Mouse (Mus musculus) heart, adult 2 months (tissue): ENCODE measurements around the gene Spopl. TPM values are rescaled to one million over a fixed set of nuclear protein-coding genes. Genes with fewer than 3 reads are reported as not detected.

Experiments used
- DNase-seq, 2 experiments: peaks; one replicate each; pipeline ENCODE4 v3.0.0; 2021
- H3K27ac ChIP-seq: fragments of 200-600 bp; 2 replicates; pipeline ENCODE4 v1.8.1; 2022
- H3K27me3 ChIP-seq: fragments of 200-500 bp; 2 replicates; pipeline ENCODE4 v1.6.1; 2012; ENCODE audit warnings: mild to moderate bottlenecking, low read length, inconsistent platforms, mixed read lengths; ENCODE audit not compliant: control insufficient read depth, insufficient read depth
- H3K36me3 ChIP-seq: fragments of 200-500 bp; 2 replicates; pipeline ENCODE4 v1.6.1; 2012; ENCODE audit warnings: low read length, inconsistent platforms; ENCODE audit not compliant: control insufficient read depth, insufficient read depth
- H3K4me1 ChIP-seq: fragments of 200-500 bp; 2 replicates; pipeline ENCODE4 v1.6.1; 2011; ENCODE audit warnings: low read length; ENCODE audit not compliant: control insufficient read depth, insufficient read depth
- H3K4me3 ChIP-seq: fragments of 200-600 bp; 2 replicates; pipeline ENCODE4 v1.8.1; 2022
- H3K79me2 ChIP-seq: fragments of 200-500 bp; replicated peaks from 2 replicates; pipeline ENCODE4 v1.6.1; 2012; ENCODE audit warnings: mild to moderate bottlenecking, inconsistent platforms, low read length, moderate library complexity, mixed read lengths; ENCODE audit not compliant: control insufficient read depth, insufficient read depth
- H3K9ac ChIP-seq: fragments of 200-500 bp; 2 replicates; pipeline ENCODE4 v1.6.1; 2012; ENCODE audit warnings: low read depth, mild to moderate bottlenecking, control low read depth, inconsistent platforms, low read length, mixed read lengths
- CTCF ChIP-seq: fragments of 200-600 bp; IDR thresholded peaks from 2 replicates; pipeline ENCODE4 v1.8.1; 2022; ENCODE audit warnings: antibody characterized with exemption, mild to moderate bottlenecking, moderate library complexity
- EP300 ChIP-seq: fragments of 200-500 bp; IDR thresholded peaks from 2 replicates; pipeline ENCODE4 v1.6.1; 2011; ENCODE audit warnings: low read depth, low read length, control low read depth; ENCODE audit not compliant: insufficient read depth
- POLR2A ChIP-seq: fragments of 200-500 bp; IDR thresholded peaks from 2 replicates; pipeline ENCODE4 v1.6.1; 2011; ENCODE audit warnings: mild to moderate bottlenecking, low read depth, low read length, control low read depth; ENCODE audit not compliant: insufficient read depth
- WGBS: fragments of 180-500 bp; shearing (Covaris S2); methylation state at CpG from one replicate; pipeline ENCODE4 v1.1.7; 2018; 5-methylcytosine and 5-hydroxymethylcytosine counted together
- intact Hi-C: fragments of 180-260 bp; cut with DNase I; formaldehyde crosslinking; loops from one replicate; pipeline ENCODE4 v1.15.1; 2025
- polyA plus RNA-seq: library from polyadenylated mRNA; depleted of rRNA; stranded (reverse); fragments of >200 nt; gene quantifications from 2 replicates; pipeline ENCODE4 v1.2.3, GENCODE M21; 2012
- total RNA-seq, 2 experiments: library from RNA; stranded (reverse); gene quantifications; 2 replicates each; pipeline ENCODE4 v1.2.3; 2021

The Spopl gene
- total and polyA plus RNA-seq, 3 experiments: 1.7 to 14.7 (median 14.7) TPM

DNA sequence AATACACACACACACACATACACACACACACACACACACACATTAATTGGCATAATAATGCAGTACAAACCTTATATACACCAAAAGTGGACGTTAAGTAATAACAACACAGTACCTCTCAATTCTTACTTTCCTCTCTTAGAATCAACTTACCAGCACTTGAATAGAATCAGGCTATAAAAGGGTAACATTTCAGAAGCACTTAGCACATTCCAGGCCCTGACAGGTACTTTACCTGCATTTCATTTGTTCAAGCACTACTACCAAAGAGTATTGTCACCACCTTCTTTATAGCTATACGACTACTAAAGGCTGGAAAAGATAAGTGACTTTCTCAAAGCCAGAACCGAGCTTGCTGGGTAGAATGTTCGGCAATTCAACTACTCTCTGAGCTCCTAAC, 1.3 kb downstream of the Spopl start:
- 59% methylated on average over 4 of the region's 4 CpGs for WGBS
- intact Hi-C loops: no loop called here
- H3K9ac ChIP-seq: no peak overlapping the region

DNA sequence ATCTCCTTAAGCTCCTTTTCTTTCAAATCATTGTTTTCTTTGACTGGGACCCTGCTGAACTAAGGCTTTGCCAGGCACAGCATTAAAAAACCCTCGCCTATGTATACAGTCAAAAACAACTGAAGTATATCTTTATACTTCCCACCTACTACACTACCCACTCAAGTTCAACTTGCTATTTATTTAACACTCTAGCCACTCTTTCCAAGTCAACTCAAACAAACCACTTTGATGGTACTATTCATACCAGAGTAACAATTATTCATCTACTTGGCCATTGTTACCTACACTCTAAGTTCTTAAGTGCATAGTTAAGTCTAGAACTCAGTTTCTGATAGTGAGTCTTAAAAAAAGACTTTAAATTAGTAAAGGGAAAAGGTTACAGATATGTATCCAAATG, 3.1 kb downstream of the Spopl start:
- Histone ChIP-seq H3K27ac (no peak overlapping the region), H3K4me3 (no peak overlapping the region), H3K79me2 (peaks cover 5% of the 10 kb centered on the region; the same call in 1 of the 2 replicates), H3K36me3 (peaks cover 5% of the 10 kb centered on the region), H3K27me3 (no peaks in the 10 kb centered on the region), H3K4me1 (peaks cover 3% of the 10 kb centered on the region), H3K9ac (no peak overlapping the region)
- 86% methylated on average over 1 of the region's 1 CpGs for WGBS
- intact Hi-C loops: no loop called here
- TF ChIP-seq POLR2A (no peak), EP300 (no peak), CTCF (no peak)
- no peak for DNase-seq

More for the DNA sequence above, 1.3 kb downstream of the Spopl start:
- Histone ChIP-seq H3K4me3 (no peak overlapping the region; the same call in 1 of the 2 replicates), H3K27ac (no peak overlapping the region), H3K36me3 (peaks cover 5% of the 10 kb centered on the region), H3K27me3 (no peaks in the 10 kb centered on the region), H3K79me2 (peaks cover 4% of the 10 kb centered on the region; the same call in 1 of the 2 replicates), H3K4me1 (peaks cover 3% of the 10 kb centered on the region)
- TF ChIP-seq EP300 (no peak), POLR2A (no peak), CTCF (no peak)
- DNase-seq: no peak

DNA sequence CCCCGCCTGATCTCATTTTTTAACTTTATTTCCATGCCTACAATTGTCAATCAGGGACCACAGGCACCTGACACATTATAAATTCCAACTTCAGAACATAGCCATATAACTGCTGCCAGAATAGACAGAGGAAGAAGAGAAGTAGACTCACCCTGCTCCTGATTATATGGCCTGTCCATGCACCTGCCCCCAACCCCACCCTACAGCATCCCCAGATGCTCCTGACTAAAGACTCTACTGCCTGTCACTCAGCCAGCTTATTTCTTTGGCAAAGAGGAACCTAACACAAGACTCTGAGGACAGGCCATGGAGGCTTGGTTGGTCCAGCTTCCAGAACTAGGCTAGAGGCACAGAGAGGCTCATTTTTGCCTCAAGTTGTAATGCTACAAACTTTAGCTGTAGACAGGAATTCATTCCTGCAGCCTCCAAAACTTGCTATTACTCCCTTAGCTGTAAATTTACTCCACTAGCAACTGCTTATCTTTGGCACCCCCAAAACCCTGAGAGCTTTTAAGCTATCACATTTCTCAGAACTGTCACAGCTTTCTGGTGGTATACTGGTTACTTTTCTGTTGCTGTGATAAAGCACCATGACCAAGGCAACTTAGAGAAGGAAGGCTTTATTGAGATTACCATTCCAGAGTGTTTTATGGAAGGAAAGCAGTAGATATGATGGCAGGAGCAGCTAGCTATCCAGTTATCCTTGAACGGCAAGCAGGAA, 6.7 kb downstream of the Spopl start:
- Histone ChIP-seq H3K79me2 (peaks cover 9% of the 10 kb centered on the region), H3K27ac (no peak overlapping the region), H3K27me3 (no peaks in the 10 kb centered on the region), H3K4me1 (peaks cover 3% of the 10 kb centered on the region), H3K36me3 (no peaks in the 10 kb centered on the region), H3K4me3 (no peak overlapping the region), H3K9ac (no peak overlapping the region)
- TF ChIP-seq CTCF: no peak
- no peak for TF ChIP-seq POLR2A
- no peak for TF ChIP-seq EP300
- intact Hi-C loops: no loop called here
- no peak for DNase-seq
- WGBS: 74% methylated on average over 2 of the region's 2 CpGs

DNA sequence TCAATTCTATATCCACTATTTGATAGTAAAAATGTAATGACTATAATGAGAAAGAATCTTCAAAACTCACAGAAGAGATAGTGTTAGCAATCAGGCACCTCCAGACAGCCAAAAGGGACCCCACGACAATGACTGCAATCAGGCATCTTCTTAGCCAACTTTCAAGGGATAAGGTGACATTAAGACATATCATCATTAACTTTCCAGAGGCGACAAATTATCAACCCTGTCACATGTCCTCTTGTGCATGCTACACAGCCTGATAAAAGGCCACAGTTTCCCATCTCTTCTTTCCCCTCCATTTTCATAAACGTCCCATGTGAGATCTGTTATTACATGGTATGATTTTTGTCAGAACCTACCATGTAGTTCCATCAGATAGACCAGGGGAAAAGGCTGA, 9.0 kb downstream of the Spopl start:
- WGBS: 80% methylated on average over 3 of the region's 3 CpGs
- intact Hi-C loops: no loop called here
- no peak overlapping the region for H3K4me3 ChIP-seq
- no peak overlapping the region for H3K9ac ChIP-seq
- peaks cover 8% of the 10 kb centered on the region for H3K79me2 ChIP-seq
- TF ChIP-seq CTCF: no peak
- TF ChIP-seq POLR2A: no peak
- no peak for TF ChIP-seq EP300
- H3K36me3 ChIP-seq: no peaks in the 10 kb centered on the region
- no peaks in the 10 kb centered on the region for H3K27me3 ChIP-seq
- peaks cover 2% of the 10 kb centered on the region for H3K4me1 ChIP-seq
- DNase-seq: no peak
- H3K27ac ChIP-seq: no peak overlapping the region

DNA sequence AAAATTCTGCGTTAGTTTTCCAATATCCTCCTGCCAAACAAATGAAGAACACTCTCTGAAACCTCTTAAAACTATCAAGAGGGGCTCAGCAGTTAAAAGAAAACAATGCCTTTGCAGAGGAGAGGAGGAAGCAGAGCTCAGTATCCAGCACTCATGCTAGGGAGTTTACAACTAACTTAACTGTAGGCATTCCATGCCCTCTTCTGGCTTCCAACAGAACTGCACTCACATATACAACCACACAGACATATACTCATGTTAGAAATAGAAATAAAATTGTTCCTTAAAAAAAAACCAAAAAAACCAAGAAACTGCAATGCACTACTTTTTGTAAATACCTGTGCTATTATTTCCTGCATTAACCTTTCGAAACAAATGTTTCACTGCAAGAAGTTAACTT, 12.7 kb downstream of the Spopl start:
- 94% methylated on average over 2 of the region's 2 CpGs for WGBS
- Histone ChIP-seq H3K27ac (no peak overlapping the region), H3K36me3 (no peaks in the 10 kb centered on the region), H3K27me3 (no peaks in the 10 kb centered on the region), H3K9ac (no peak overlapping the region), H3K79me2 (peaks cover 6% of the 10 kb centered on the region), H3K4me1 (no peaks in the 10 kb centered on the region), H3K4me3 (no peak overlapping the region)
- DNase-seq: no peak
- TF ChIP-seq CTCF: peak; percentile 37; the same call in 1 of the 2 replicates
- no peak for TF ChIP-seq EP300
- intact Hi-C loops: no loop called here

DNA sequence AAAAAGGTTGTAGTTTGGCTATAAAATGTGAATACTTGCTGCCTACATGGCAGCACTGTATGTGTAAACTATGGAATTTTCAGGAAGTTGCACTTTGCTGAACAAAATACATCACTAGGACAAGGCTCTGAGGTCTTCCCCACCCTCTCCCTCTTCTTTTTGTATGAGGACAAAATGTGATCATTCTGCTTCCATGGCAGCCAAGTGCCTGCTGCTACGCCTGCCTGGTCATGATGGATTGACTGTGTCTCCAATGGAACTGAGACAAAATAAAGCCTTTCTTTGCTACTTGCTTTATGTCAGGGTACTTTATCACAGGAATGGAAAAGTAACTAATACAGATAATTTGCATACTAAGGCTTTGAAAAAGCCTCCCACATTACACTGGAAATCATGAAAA, 20.7 kb downstream of the Spopl start:
- Histone ChIP-seq H3K27me3 (no peaks in the 10 kb centered on the region), H3K27ac (no peak overlapping the region), H3K36me3 (no peaks in the 10 kb centered on the region), H3K9ac (no peak overlapping the region), H3K4me3 (no peak overlapping the region), H3K4me1 (no peaks in the 10 kb centered on the region), H3K79me2 (no peaks in the 10 kb centered on the region; the same call in none of the 2 replicates)
- intact Hi-C loops: no loop called here
- WGBS: 95% methylated on average over 1 of the region's 1 CpGs
- no peak for DNase-seq
- TF ChIP-seq POLR2A: no peak
- TF ChIP-seq EP300: no peak
- no peak for TF ChIP-seq CTCF
